Mouse (Mus musculus): ENCODE results near the gene Bcl7b. TPM values are rescaled to one million over a fixed set of nuclear protein-coding genes. Genes with fewer than 3 reads are reported as not detected.

Bcl7b gene
- total RNA-seq (2021): 10 to 100 TPM; 47.0 to 47.8 TPM
- long read RNA-seq, experiment 1, transcript Bcl7b-202 (3 exons, 564 nt): minor isoform, 7 of 81 reads
- long read RNA-seq, experiment 1, transcript Bcl7b-201 (6 exons, 1,758 nt): major isoform, 64 of 81 reads
- long read RNA-seq, experiment 1, partial matches to known transcripts: 0 of 81 reads
- long read RNA-seq, experiment 1, other reads (novel, unspliced or antisense): 9 of 81 reads
- long read RNA-seq, experiment 2, transcript Bcl7b-201 (6 exons, 1,758 nt): major isoform, 32 of 54 reads
- long read RNA-seq, experiment 2, partial matches to known transcripts: 1 of 54 reads
- long read RNA-seq, experiment 2, other reads (novel, unspliced or antisense): 16 of 54 reads

DNA sequence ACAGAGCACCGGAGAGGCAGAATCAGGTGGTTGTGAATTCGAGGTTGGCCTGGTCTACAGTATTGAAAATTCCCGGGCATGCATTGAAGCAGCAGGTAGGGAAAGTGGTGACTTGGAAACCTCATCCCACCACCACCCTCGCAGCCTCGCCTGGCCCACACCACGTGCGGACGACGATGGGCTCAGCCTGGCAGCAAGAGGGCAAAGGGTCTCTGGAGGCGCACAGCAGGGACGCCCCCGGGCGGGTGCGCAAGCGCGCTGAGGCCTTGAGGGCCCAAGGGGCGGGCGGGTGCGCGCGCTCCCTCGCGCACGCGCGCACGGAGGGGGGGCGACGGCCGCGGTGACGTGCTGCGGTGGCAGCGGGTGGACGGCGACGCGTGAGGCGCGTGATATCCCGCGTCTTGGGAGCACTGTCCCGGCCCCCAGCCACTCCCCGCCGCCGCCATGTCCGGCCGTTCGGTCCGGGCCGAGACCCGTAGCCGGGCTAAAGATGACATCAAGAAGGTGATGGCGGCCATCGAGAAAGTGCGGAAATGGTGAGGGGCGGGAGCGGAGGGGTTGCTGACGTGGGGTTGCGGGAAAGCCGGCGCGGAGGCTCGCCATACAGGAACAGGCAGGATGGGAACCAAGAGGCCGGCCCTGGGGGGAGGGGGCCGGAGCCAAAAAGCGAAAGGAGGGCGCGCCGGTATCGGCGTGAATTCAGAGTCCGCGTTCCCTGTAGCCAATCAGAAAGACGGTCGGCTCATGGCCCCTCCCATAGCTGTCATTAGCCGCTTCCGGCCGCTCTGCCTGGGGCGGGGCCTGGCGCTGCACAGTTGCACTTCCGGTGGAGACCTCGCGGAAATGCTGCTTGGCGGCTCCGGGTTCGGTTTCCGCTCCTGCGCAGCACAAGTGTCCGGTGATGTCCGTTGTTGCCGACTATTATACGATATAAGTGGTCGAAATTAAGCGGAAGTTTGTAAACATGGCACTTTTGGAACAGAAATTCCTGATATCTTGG lies at the start of gene Bcl7b:
Gene Bcl7b (plus strand): TSS at position 221 of the 1,000 bp plus-strand sequence.
- DNase-seq: peak; percentile 97 to 99

DNA sequence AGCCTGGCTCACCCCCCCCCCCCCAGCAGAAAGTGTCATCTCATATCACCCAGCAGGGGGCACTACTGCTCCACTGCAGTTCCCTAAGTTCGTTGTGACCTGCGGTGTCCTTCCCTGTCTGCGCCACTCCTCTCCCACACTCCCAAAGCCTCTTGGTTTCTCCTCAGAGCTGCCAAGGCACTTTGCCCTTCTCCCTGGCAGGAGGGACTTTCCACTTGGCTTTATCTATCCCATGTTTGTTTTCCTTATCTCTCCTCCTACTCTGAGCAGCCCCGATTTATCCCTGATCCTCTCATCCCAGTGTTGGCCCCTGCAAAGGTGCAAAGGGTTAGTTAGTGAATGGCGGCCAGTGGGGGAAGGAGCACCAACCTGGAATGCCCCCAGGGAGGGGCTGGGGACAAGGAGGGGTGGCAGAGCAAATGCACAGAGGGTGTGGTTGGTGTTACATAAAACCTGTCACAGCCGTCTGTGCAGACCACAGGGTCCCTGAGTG lies 49.4 kb upstream of the Bcl7b start:
- peak; percentile 66 to 76 for DNase-seq

- no peak for DNase-seq
These were observed 47.3 kb upstream of the Bcl7b start for GRCm38 (mm10) chr5:135120753-135121152.

DNA sequence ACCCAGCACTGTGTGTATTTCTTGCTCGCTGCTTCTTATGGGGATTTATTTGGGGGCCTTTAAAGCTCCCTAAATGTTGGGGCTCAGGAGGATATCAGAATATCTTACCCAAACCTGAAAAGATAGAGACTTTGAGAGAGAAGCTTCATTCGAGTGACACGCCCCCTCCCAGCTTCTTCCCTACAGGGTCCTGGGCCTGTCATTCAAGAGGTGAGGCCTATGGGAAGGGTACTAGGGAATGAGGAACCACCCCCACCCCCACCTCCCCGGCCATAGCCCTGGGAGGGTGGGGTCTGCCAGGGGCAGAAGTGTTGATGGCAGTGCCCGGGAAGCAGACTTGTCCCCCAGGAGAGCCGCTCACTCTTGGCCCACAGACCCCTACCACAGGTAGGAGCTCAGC lies 42.0 kb upstream of the Bcl7b start:
- DNase-seq: no peak

- DNase-seq: no peak
These were observed 40.4 kb upstream of the Bcl7b start for GRCm38 (mm10) chr5:135127669-135128068.

GRCm38 (mm10) chr5:135129747-135130146 lies 38.3 kb upstream of the Bcl7b start:
- no peak for DNase-seq

GRCm38 (mm10) chr5:135133736-135134405 lies 34.2 kb upstream of the Bcl7b start:
- peak; percentile 21 to 42 for DNase-seq

DNA sequence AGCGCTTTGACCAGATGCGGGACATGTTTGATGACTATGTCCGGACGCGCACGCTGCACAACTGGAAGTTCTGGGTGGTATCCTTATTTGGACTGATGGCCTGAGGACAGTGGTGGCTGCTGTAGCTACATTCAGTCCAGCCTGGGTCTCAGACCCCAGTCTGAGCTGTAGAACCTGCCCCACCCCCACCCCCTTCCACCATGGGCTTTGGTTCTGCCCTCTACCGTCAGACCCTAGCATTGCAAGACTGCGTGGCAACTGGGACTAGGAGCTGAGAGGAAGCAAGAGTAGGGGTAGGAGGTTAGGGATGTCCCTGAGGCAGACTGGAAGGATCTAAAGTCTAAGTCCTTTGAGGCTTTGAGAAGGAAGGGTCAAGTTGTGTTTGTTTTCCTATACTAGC lies 33.5 kb upstream of the Bcl7b start:
- peak; percentile 43 to 55 for DNase-seq

DNA sequence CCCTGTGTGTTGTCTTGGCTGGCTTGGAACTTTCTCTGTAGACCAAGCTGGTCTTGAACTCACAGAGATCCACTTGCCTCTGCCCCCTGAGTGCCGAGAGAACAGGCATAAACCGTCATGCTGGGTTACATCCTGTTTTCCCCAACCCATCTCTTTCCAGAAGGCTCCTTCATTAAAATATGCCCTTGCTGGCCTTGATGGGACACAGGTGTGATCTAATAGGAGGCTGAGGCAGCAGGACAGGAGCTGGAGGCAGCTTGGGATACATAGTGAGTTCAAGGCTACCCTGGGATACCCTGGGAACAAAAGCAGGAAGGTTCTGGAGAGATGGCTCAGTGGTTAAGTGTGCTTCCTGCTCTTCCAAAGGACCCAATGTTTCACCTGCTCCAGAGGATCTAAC lies 28.2 kb upstream of the Bcl7b start:
- no peak for DNase-seq

GRCm38 (mm10) chr5:135144469-135144868 lies 23.6 kb upstream of the Bcl7b start:
- no peak for DNase-seq

DNA sequence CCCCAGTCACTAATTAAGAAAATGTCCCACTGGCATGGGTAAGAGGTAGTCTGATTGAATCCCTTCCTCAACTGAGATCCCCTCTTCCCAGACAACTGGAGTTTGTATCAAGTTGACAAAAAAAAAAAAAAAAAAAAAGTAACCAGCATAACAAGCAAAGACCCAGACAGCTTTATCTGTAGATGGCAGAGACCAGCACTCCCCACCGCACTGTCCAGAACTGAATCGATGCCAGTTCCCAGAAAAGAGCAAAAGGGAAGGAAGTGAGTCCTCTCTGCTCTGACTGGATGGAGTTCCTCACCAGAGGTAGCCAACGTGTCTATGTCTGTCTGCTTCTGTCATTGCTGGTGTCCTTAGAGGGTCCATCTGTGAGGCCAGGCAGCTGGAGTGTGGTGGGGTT lies 22.6 kb upstream of the Bcl7b start:
- DNase-seq: no peak

GRCm38 (mm10) chr5:135145955-135146354 lies 22.1 kb upstream of the Bcl7b start:
- no peak for DNase-seq

- no peak for DNase-seq
These were observed 19.4 kb upstream of the Bcl7b start for GRCm38 (mm10) chr5:135148715-135149052.

GRCm38 (mm10) chr5:135149053-135149819 lies 18.8 kb upstream of the Bcl7b start, which contains the start of gene Tbl2:
TSS of gene Tbl2 (plus strand) at chr5:135149657.
- DNase-seq: peak; percentile 99

DNA sequence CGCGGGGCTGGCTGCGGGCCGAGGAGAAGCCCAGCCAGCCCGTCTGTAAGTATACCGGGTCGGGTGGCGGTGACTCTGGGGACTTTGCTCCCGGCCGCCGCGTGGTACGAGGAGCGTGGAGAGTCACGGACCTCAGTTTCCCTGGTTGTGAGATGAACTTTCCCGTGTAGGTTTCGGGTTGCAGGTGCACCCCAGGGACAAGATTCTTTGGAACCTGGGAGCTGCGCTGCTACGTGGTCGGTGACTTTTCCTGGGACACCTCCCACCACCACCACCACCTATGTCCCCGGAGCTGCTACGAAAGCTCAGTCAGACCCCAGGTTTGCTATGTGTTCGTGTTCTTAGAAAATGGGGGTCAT lies 18.3 kb upstream of the Bcl7b start:
- DNase-seq: no peak

DNA sequence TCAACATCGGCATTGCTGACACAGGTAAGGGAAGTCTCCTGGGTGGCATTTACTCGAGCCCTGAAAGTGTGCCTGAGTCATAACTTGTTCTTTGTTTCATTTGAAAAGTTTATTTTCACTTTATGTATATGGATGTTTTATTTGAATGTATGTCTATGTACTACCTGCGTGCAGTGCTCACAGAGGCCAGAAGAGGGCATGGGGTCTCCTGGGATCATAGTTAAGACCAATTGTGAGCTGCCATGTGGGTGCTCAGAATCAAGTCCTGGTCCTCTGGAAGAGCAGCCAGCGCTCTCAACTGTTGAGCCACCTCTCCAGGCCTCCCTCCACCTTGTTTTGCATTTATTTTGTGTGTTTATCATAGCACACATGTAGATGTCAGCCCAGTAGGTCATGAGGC lies 11.6 kb upstream of the Bcl7b start:
- DNase-seq: no peak

DNA sequence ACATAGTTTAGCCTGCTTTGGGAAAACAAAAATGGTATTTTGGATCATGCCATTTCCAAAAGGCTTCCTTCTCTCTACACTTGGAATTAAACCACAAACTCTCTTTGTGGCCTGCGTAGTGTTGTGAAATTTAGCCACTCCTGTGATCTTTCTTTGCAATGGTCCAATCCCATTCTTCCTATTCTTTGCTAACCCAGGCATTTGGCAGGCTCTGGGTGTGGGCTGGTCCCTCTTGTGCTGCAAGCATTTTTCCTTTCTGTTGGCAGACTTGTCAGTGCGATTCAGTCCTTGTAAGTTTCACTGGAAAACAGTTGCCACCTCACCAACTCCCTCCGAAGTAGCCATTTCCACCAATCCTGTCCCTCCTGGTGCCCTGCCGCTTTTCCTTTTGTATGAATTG lies 6.9 kb upstream of the Bcl7b start:
- DNase-seq: peak; percentile 61 to 73

GRCm38 (mm10) chr5:135161650-135162049 lies 6.4 kb upstream of the Bcl7b start:
- DNase-seq: no peak

DNA sequence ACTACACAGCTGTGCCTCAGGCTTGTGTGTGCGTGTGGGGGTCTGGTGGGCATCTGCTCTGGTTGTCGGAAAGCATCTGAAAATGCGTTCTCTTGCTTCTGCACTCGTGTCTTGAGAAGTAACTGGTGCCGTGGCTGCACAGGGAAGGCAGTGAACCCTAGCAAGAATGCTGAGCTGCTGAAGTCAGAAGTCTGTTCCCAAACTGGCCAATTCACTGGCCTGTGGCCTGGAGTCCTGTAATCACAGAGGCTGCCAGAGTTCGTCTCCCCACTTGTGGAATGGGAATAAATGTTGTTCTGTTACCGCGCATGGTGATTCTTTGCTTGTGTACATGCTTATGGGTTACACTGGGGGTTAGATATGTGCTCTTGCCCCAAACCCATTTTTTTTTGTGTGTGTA lies 5.7 kb upstream of the Bcl7b start:
- no peak for DNase-seq

DNA sequence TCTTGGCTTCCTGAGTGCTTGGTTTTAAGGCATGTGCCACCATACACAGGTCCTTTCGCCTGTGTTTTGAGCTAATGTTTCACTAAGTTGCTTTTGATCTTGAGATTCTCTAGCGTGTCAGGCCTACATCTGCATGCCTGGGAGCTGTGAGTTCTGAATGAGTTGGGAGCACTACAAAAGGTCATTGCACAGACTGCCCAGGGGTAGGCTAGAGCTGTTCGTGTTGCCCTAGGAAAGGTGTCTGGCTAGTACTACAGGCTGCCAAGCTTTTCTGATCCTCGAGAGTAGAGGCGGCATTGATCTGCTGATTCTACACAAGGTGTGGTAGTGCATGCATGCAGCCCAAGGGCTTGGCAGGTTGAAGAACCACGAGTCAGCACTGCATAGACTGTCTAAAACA lies 5.3 kb upstream of the Bcl7b start:
- no peak for DNase-seq

- DNase-seq: no peak
These were observed 1.2 kb upstream of the Bcl7b start for GRCm38 (mm10) chr5:135166909-135167308.

DNA sequence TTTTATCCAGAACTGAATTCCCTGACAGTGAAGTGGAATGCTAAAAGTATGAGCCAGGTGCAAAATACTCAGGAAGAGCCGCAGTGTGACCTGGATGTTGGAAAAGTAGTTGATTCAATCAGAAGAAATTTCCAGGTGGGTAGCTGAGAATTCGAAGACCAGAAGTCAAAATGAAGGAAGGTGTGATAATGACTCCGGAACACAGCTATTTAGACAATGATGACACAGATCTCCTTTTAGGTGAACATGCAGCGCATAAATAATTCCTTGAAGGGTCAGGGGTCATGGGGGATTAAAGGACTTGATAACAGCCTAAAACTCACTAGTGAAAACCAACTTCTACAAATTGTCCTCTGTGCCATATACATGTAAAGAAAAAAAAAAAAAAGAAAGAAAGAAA lies 614 bp upstream of the Bcl7b start:
- no peak for DNase-seq

Measured in heart, adult 18-20 months (tissue).